Mouse (Mus musculus) kidney, adult 18-20 months (tissue): Measurements from ENCODE around the gene Rfc2.

Experiments used
- DNase-seq: peaks from one replicate; pipeline ENCODE4 v3.0.0; 2021

The Rfc2 gene

DNA sequence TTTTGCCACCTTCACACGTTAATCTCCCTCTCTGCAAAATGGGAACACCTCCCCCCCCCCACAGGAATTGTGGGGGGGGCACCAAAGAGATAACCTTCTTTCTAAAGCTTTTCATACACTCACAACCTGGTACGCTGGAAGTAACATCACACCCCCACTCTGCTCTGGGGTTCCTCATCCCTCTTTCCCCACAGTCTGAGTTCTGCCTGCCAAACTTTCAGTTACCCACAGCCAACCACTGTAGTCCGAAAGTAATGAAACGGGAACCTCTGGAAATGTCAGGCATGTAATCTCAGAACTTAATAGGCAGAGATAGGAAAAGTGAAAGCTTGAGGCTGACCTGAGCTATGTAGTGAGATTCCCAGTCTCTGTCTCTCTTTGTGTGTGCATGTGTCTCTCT lies 13.7 kb upstream of the Rfc2 start:
- no peak for DNase-seq

GRCm38 (mm10) chr5:134568030-134568429 lies 13.1 kb upstream of the Rfc2 start:
- DNase-seq, result no peak

DNA sequence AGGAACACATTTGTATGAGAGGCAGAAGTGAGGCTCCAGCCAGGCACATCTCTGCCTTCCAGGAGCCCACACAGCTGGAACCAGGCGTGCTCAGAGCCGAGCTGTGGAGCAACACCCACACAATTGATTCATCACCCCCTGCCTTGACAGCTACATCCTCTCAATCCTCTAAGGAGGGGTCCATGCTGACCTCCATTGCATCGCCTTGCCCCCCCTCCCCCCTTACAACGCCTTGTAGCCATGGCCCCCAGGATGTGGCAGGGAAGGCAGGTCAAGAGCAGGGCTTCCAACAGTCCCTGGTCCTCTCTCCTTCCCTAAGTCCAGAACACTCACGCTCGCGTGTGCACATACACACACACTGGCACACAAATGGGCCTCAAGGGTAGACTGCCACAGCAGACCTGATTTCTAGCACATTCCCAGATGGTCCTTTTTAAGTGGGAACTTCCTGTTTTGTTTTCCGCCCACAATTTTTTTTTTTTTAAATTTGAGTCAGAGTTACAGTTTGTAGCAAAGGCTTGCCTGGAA lies 12.1 kb upstream of the Rfc2 start:
- peak; percentile 14 for DNase-seq

DNA sequence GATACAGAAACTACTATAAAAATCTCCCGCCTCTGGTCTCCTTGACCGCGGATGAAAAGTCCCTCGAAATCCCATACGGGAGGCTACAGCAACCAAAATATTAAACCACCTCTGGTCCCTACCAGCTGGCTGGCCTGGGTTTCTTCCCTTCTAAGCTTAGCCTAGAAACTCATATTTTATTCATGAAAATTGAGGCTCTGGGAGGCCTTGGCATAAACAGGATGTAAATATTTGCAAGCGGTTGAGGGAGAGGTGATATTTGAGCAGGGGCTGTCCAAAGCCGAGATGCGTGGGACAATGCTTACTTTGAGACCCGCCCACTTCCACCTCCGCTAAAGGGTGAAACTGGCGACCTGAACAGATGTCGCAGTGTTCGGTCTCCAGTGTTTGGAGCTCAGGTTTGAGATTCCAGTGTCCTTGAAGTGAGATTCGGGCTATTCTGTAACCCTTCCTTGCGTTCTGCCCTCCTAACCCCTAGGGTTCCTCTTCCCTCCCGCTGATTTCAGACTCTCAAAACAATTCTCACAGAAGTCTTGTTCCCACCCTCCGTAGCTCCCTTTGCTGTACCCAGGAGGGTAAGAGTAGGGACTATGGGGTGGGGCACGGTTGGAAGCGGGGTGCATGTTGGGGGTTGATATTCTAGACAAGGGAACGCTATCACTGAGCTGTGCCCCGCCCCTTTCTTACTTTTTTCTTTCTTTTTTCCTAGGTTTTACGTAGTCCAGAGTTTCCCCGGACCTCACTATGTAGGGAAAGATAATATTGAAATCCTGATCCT lies 9.2 kb upstream of the Rfc2 start:
- DNase-seq, result peak; percentile 73

DNA sequence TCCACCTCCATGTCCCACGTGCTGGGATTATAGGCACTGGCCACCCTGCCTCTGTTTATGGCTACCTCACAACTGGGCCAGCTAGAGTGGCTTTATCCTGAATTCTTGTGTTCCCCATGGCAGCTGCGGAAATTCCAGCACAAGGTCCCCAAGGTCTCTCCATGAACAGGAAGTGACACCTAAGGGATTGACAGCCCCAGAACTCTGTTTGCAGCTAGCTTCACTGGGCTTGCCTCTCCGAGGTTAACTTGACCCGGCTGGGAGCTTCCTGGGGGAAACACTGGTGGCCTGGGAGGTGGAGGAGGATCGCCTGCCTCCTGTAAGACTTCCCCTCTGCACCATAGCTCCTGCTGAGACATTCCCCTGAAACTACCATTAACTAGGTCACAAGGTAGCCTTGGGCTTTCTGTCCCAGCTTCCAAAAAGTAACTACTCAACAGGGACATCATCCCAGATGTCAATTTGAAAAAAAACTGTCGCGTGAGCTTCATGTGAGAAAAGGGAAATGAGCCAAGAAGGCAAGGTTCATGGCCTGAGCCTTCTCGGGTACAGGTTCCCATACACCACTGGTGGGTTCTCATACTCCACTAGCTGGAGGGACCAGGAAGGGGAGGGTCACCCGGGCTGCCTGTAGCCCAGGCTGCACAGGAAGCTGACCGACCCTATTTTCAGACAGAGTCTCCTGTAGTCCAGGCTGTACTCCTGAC lies 8.5 kb upstream of the Rfc2 start:
- DNase-seq, result peak; percentile 47

- DNase-seq, result no peak
These were observed 5.3 kb upstream of the Rfc2 start for GRCm38 (mm10) chr5:134575833-134576232.

- DNase-seq, result no peak
These were observed 4.5 kb upstream of the Rfc2 start for GRCm38 (mm10) chr5:134576517-134577220.

GRCm38 (mm10) chr5:134577534-134577933 lies 3.6 kb upstream of the Rfc2 start:
- DNase-seq, result no peak

- no peak for DNase-seq
These were observed 2.0 kb upstream of the Rfc2 start for GRCm38 (mm10) chr5:134579135-134579534.

DNA sequence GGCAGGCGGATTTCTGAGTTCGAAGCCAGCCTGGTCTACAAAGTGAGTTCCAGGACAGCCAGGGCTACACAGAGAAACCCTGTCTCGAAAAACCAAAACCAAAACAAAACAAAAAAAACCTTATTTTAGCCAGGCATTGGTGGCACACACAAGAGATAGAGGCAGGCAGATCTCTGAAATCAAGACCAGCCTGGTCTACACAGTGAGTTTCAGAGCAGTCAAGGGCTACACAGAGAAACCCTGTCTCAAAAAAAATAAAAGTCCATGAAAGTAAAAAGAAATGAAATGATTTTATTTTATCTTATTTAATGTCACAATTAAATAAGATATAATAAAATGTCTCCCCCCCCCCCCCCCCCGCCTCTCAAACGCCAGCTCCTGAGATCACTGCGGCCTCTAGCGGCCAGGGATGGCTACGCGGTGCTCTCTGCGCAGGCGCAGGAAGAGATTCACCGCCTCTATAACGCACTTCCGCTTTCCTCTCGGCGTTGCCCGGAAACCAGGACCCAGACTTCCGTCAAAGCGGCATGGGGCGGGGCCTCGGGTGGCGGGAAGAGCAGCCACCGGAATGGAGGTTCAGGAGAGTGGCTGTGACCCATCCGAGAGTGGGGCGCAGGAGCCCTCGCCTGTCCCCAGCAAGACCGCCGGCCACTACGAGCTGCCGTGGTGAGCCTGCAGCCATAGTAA lies 1.2 kb downstream of the Rfc2 start:
- DNase-seq, result peak; percentile 98

DNA sequence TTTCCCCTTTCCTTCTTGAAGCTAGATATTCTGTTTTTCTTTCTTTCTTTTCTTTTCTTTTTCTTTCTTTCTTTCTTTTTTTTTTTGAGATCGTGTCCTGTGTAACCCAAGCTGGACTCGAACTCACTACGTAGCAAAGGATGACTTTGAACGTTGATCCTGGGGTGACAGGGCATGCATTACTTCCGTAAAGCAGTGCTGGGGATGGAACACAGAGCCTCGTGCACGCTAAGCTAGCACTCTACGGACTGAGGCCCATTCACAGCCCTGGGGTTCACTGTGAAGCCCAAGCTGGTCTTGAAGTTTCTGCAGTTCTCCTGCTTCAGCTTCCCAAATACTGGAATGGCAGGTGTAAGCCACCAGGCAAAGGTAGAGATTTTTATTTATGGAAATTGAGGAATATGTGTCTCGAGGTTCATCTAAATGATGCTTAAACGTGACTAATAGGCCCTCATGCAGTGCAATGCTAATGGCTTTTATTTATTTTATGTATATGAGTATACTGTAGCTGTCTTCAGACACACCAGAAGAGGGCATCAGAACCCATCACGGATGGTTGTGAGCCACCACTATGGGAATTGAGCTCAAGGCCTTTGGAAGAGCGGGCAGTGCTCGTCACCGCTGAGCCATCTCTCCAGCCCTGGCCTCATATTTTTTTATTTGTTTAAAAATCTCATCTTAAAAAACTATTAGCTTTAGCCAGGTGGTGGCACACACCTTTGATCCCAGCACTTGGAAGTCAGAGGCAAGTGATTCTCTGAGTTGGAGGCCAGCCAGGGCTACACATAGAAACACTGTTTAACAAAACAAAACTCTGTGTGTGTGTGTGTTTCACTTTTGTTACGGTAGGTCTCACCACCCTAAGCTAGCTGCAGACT lies 2.1 kb downstream of the Rfc2 start:
- no peak for DNase-seq

GRCm38 (mm10) chr5:134583884-134584213 lies 2.7 kb downstream of the Rfc2 start:
- DNase-seq, result no peak

DNA sequence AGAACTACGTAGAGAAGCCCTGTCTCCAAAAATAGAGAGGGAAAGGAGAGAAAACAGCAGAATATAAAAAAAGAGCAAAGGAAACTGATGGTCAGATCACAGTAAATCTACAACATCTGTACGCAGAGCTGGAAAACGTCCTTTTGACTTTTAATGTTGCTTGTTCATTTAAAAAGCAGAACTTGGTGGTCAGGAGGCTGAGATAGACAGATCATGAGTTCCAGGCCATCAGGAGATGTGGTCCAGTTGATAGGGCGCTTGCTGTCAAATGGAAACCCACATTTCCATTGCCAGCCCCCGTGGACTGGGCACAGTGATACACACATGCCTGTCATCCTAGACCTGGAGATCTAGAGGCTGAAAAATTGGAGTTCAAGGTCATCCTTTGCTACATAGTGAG lies 3.6 kb downstream of the Rfc2 start:
- DNase-seq, result no peak

- DNase-seq, result no peak
These were observed 8.7 kb downstream of the Rfc2 start for GRCm38 (mm10) chr5:134589900-134590299.

GRCm38 (mm10) chr5:134592026-134592581 lies 10.9 kb downstream of the Rfc2 start:
- DNase-seq, result peak; percentile 31

DNA sequence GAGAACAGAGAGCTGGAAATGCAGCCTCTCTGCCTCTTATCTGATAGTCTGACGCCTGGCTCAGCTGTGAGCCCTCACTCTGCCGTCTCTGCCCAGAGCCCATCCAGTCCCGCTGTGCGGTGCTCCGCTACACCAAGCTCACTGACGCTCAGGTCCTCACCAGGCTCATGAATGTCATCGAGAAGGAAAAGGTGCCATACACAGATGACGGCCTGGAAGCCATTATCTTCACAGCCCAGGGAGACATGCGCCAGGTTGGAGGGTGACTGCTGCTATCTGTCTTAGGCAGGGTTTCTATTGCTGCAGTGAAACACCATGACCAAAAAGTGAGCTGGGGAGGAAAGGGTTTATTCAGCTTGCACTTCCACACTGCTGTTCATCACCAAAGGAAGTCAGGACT lies 11.9 kb downstream of the Rfc2 start:
- DNase-seq, result no peak

GRCm38 (mm10) chr5:134597711-134598110 lies 16.5 kb downstream of the Rfc2 start:
- no peak for DNase-seq

DNA sequence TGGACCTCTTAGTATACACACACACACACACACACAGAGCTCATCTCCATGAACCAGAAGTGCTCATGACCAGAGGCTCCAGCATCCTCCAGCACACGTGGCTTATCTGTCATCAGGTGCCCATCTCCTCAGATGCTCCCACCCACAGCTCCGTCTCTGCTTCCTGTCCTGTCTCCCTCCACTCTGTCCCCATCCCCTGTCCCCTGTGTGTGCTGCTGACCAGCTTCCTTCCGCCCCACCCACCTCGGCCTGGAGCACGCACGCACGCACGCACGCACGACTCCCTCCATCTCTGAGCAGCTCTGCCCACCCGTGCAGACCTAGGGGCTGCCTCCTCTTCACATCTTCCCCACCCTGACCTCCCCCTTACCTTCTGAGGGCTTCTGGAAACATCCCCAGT lies 23.2 kb downstream of the Rfc2 start:
- DNase-seq, result no peak

DNA sequence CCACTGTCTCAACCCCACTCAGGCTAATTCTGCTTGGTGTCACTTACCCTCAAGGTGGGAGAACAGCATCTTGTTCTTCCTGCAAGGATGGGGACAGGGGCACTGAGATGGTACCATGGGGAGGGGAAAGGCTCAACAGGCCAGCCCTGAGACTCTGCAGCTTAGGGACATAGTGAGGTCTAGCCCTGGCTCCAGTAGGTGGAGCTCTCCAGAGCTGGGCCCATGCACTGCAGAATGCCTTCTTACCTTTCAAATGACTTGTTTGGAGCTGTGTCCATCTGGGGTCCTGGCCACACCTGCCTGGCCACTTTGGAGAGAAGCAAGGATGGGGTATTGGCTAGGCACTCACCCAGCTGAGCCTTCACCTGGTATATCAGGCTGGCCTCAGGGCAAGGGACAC lies 25.1 kb downstream of the Rfc2 start:
- DNase-seq, result no peak

DNA sequence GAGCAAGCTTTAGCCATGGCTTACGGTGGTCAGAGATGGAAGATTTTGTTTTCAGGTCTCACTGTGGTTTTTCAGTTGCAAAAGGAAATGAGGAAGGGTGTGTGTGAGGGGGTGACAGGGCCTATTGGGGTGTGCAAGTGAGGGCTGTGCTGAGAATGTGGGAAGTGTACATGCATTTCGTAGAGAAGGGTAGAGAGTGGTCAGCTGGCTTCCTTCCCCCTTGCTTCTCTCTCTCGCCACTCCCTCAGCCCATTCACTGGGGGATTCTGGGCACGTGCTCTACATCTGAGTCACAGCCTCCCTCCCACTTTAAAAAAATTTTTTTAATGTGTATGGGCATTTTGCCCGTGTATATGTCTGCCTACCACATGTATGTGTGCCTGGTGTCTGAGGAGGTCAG lies 26.0 kb downstream of the Rfc2 start:
- DNase-seq, result no peak

DNA sequence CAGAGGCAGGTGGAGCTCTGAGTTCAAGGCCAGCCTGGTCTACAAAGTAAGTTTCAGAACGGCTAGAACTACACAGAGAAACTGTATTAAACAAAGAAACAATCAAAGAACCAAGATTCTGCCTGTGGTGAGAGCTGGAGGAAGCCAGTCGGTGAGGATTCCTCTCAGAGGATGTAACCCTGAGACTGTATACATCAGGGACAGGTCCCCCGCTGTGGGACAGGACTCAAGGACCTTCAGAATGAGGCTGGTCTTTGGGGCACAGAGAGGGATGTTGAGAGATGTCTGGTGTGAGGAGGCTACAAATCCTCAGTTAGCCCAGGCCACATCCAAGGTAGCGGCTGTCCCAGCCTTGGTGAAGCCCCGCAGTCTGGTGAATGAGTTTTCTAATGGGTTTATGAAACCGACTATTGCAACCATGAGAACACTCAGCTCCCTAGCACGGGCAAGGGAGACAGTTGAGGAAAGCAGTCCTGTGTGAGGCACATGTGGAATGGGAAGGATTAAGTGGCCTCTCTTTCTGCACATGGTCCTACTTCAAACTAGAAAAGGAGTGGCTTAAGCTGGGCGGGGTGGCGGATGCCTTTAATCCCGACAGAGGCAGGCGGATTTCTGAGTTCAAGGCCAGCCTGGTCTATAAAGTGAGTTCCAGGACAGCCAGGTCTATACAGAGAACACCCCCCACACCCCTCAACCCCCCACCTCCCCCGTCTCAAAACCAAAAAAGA lies 28.9 kb downstream of the Rfc2 start:
- no peak for DNase-seq
